Mouse (Mus musculus): ENCODE results near the gene Cdhr5. TPM values are rescaled to one million over a fixed set of nuclear protein-coding genes. Genes with fewer than 3 reads are reported as not detected.
A peak's percentile ranks its signal among the peaks of the same experiment; 100 is the strongest.

Gene Cdhr5
- polyA plus RNA-seq (2015; fragmentation: Nextera tagmentation; extraction: Ambion mirVana), result 0.15 and 0.35 TPM in 2 replicates

DNA sequence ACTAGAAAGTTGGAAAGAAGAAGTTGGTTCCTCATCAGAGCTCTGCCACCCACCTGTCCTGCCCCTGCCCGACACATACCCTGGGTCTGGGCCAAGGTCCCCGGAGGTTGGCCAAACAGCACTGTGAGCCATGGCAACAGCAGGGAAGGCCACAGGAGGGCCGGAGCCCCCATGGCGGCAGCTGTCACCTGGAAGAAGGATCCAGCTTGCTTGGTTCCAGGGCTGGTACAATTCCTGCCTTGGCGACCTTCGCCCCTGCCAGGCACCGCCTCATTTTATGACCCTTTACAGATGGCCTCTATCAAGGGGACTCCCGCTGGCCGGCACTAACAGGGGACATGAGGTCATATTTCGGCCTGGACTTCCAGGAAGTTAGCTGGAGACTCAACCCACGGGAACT, at the start of gene Cdhr5:
Cdhr5 (minus strand) TSS at position 241 of the 400 bp plus-strand sequence.
- peaks cover 2% of the 10 kb centered on the region; the same call in 1 of the 2 replicates for H3K27me3 ChIP-seq (ENCODE audit: control insufficient read depth, insufficient read depth, low read depth, low read length)
- H3K36me3 ChIP-seq (ENCODE audit: control insufficient read depth, insufficient read depth, low read length), result no peaks in the 10 kb centered on the region
- H3K9ac ChIP-seq (ENCODE audit: low read length), result no peak within 1 kb of the TSS
- no peak within 1 kb of the TSS for H3K4me3 ChIP-seq (ENCODE audit: low read length)
- WGBS, result 64% methylated on average over 11 of the region's 11 CpGs
- ATAC-seq (ENCODE audit: low read depth), result no peak
- peaks cover 12% of the 10 kb centered on the region; the same call in 1 of the 2 replicates for H3K4me1 ChIP-seq (replicated peaks; ENCODE audit: control insufficient read depth, insufficient read depth, low read length)
- H3K9me3 ChIP-seq (ENCODE audit: control insufficient read depth, low read length), result no peaks in the 10 kb centered on the region
- no peak within 1 kb of the TSS for H3K27ac ChIP-seq (ENCODE audit: low read length)
- no peak within 1 kb of the TSS for H3K4me2 ChIP-seq (ENCODE audit: low read depth, low read length)

DNA sequence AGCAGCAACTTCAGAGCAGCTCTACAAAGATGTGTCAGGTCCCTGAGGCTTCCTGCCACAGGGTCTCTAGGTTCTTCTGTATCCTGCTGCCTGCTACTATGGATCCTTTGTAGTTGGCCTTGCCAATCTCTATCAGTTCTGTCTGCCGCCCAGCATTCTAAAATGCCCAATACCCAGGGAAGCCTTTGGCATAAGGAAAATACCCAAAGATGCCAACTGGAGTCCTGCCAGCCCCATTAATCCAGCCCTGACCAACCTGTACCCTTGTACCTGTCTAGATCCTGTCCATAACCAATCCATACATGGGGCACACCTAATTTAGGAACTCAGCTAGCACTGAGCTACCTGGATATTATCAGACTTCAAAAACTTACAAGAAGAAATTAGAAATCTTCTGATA, 48.1 kb upstream of the Cdhr5 start:
- no peaks in the 10 kb centered on the region for H3K9me3 ChIP-seq (ENCODE audit: control insufficient read depth, low read length)
- no peak overlapping the region for H3K4me2 ChIP-seq (ENCODE audit: low read depth, low read length)
- H3K36me3 ChIP-seq (ENCODE audit: control insufficient read depth, insufficient read depth, low read length), result peaks cover 31% of the 10 kb centered on the region
- H3K4me3 ChIP-seq (ENCODE audit: low read length), result no peak overlapping the region
- H3K27ac ChIP-seq (ENCODE audit: low read length), result no peak overlapping the region
- WGBS, result 77% methylated on average over 1 of the region's 1 CpGs
- H3K27me3 ChIP-seq (ENCODE audit: control insufficient read depth, insufficient read depth, low read depth, low read length), result no peaks in the 10 kb centered on the region
- 0 out of 2 replicates have a peak overlapping the region, but pooled peaks have one; percentile 20 for H3K9ac ChIP-seq (ENCODE audit: low read length)
- ATAC-seq (ENCODE audit: low read depth), result no peak
- peaks cover 22% of the 10 kb centered on the region for H3K4me1 ChIP-seq (replicated peaks; ENCODE audit: control insufficient read depth, insufficient read depth, low read length)

DNA sequence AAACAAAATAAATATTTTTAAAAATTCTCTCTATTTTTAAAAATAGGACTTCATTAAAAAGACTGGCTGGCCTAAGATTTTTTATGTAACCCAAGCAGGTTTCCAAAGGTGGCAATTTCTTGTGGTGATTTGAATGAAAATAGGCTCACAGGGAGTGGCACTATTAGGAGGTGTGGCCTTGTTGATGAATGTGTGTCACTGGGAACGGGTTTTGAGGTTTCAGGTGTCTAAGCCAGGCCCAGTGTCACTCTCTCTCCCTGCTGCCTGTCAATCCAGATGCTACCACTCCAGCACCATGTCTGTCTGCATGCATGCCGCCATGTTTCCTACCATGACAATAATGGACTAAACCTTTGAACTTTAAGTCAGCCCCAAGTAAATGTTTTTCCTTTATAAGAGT, 42.9 kb upstream of the Cdhr5 start:
- ATAC-seq (ENCODE audit: low read depth), result no peak
- H3K27me3 ChIP-seq (ENCODE audit: control insufficient read depth, insufficient read depth, low read depth, low read length), result no peaks in the 10 kb centered on the region

DNA sequence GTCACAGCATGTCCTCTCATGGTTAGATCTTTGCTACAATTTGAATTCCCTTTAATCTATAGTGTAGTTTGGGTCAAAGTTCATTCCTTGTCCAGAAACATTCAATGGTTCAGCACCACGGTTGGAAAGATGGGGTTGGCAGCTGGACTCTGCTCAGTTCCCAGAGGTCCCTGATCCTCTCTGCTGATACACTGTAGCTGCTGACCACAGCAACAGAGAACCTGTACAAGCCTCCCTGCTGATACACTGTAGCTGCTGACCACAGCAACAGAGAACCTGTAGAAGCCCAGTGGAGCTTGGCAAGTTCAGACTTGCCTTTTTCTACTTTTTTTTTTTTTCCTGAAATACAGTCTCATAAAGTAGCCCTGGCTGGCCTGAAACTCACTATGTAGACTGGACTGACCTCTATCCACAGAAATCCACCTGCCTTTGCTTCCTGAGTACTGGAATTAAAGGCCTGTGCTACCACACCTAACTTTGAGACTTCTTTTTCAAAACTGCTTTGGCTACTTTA, 41.1 kb upstream of the Cdhr5 start:
- Histone ChIP-seq H3K4me2 (ENCODE audit: low read depth, low read length) (no peak overlapping the region), H3K9ac (ENCODE audit: low read length) (no peak overlapping the region), H3K4me3 (ENCODE audit: low read length) (no peak overlapping the region), H3K36me3 (ENCODE audit: control insufficient read depth, insufficient read depth, low read length) (peaks cover 62% of the 10 kb centered on the region), H3K4me1 (replicated peaks; ENCODE audit: control insufficient read depth, insufficient read depth, low read length) (no peaks in the 10 kb centered on the region), H3K27me3 (ENCODE audit: control insufficient read depth, insufficient read depth, low read depth, low read length) (no peaks in the 10 kb centered on the region), H3K9me3 (ENCODE audit: control insufficient read depth, low read length) (no peaks in the 10 kb centered on the region), H3K27ac (ENCODE audit: low read length) (no peak overlapping the region)
- 89% methylated on average over 1 of the region's 1 CpGs for WGBS
- ATAC-seq (ENCODE audit: low read depth), result no peak

More for the DNA sequence above, 42.9 kb upstream of the Cdhr5 start:
- H3K4me2 ChIP-seq (ENCODE audit: low read depth, low read length), result no peak overlapping the region
- H3K9me3 ChIP-seq (ENCODE audit: control insufficient read depth, low read length), result no peaks in the 10 kb centered on the region
- H3K9ac ChIP-seq (ENCODE audit: low read length), result no peak overlapping the region
- H3K27ac ChIP-seq (ENCODE audit: low read length), result no peak overlapping the region
- H3K4me3 ChIP-seq (ENCODE audit: low read length), result no peak overlapping the region
- H3K36me3 ChIP-seq (ENCODE audit: control insufficient read depth, insufficient read depth, low read length), result peaks cover 55% of the 10 kb centered on the region
- no peaks in the 10 kb centered on the region for H3K4me1 ChIP-seq (replicated peaks; ENCODE audit: control insufficient read depth, insufficient read depth, low read length)
- 54% methylated on average over 2 of the region's 2 CpGs for WGBS

DNA sequence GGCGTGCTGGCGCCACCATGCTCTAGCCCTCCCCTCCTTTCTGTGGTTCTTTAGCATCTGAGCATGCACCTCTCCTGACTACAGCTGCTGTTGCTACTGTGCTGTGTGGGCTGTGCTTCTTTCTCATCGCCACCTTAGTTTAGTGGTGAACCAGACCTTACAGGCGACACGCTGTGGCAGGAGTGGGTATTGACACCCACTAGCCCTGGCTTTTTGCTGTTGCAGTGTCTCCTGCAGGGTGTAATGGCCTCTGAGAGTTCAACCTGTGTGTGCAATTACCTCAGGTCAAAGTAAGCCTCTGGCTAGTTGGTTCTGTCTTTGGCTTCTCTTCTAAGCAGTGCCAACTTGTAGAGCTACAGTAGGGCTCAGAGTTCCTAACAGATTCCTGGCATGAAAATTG, 39.4 kb upstream of the Cdhr5 start:
- Histone ChIP-seq H3K9me3 (ENCODE audit: control insufficient read depth, low read length) (no peaks in the 10 kb centered on the region), H3K4me2 (ENCODE audit: low read depth, low read length) (no peak overlapping the region), H3K36me3 (ENCODE audit: control insufficient read depth, insufficient read depth, low read length) (peaks cover 59% of the 10 kb centered on the region), H3K27me3 (ENCODE audit: control insufficient read depth, insufficient read depth, low read depth, low read length) (no peaks in the 10 kb centered on the region), H3K4me3 (ENCODE audit: low read length) (no peak overlapping the region), H3K27ac (ENCODE audit: low read length) (no peak overlapping the region), H3K4me1 (replicated peaks; ENCODE audit: control insufficient read depth, insufficient read depth, low read length) (no peaks in the 10 kb centered on the region), H3K9ac (ENCODE audit: low read length) (no peak overlapping the region)
- peak; percentile 31; the same call in 1 of the 2 replicates for ATAC-seq (ENCODE audit: low read depth)
- 66% methylated on average over 5 of the region's 5 CpGs for WGBS

DNA sequence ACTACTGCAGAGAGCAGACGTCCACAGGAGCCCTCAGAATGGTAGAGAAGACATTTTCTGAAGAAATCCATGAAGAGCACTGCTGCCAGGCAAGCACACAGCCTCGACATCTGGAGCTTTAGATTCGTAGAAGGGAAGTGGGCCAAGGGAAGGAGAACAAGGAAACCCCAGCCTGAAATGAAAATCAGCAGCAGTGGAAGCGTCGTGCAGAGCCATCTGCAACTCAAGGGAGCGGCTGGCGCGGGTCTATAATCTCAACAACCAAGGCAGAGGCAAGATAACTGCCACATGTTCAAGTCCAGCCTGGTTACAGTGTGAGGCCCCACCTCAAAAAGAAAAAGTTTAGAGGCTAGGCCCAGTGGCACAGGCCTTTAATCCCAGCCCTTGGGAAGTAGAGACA, 38.5 kb upstream of the Cdhr5 start:
- WGBS, result 85% methylated on average over 8 of the region's 8 CpGs
- Histone ChIP-seq H3K27ac (ENCODE audit: low read length) (no peak overlapping the region), H3K9me3 (ENCODE audit: control insufficient read depth, low read length) (no peaks in the 10 kb centered on the region), H3K4me1 (replicated peaks; ENCODE audit: control insufficient read depth, insufficient read depth, low read length) (no peaks in the 10 kb centered on the region), H3K4me2 (ENCODE audit: low read depth, low read length) (no peak overlapping the region), H3K27me3 (ENCODE audit: control insufficient read depth, insufficient read depth, low read depth, low read length) (no peaks in the 10 kb centered on the region), H3K36me3 (ENCODE audit: control insufficient read depth, insufficient read depth, low read length) (peaks cover 58% of the 10 kb centered on the region), H3K4me3 (ENCODE audit: low read length) (no peak overlapping the region), H3K9ac (ENCODE audit: low read length) (no peak overlapping the region)
- no peak for ATAC-seq (ENCODE audit: low read depth)

DNA sequence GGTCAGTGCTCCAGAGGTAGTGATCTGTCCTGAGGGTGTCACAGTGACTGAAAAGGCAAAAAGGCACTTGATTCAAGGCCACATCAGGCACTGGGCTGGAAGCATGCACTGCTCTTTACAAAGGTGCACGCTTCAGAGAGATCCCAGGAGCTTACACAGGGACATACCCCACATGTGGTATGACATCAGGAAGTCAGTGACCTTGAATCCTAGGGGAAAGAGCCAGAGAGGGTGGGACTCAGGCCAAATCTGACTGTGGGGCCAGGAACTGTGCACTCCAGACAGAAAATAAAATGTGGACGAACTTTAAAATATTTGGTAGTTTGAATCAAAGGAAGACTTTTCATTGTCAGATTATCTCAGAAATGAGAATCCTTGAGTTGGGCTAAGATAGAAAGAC, 37.8 kb upstream of the Cdhr5 start:
- Histone ChIP-seq H3K36me3 (ENCODE audit: control insufficient read depth, insufficient read depth, low read length) (peaks cover 56% of the 10 kb centered on the region), H3K4me1 (replicated peaks; ENCODE audit: control insufficient read depth, insufficient read depth, low read length) (no peaks in the 10 kb centered on the region), H3K9ac (ENCODE audit: low read length) (no peak overlapping the region), H3K27me3 (ENCODE audit: control insufficient read depth, insufficient read depth, low read depth, low read length) (no peaks in the 10 kb centered on the region), H3K9me3 (ENCODE audit: control insufficient read depth, low read length) (no peaks in the 10 kb centered on the region), H3K27ac (ENCODE audit: low read length) (no peak overlapping the region), H3K4me2 (ENCODE audit: low read depth, low read length) (no peak overlapping the region), H3K4me3 (ENCODE audit: low read length) (no peak overlapping the region)
- ATAC-seq (ENCODE audit: low read depth), result no peak
- WGBS, result 92% methylated on average over 2 of the region's 2 CpGs

DNA sequence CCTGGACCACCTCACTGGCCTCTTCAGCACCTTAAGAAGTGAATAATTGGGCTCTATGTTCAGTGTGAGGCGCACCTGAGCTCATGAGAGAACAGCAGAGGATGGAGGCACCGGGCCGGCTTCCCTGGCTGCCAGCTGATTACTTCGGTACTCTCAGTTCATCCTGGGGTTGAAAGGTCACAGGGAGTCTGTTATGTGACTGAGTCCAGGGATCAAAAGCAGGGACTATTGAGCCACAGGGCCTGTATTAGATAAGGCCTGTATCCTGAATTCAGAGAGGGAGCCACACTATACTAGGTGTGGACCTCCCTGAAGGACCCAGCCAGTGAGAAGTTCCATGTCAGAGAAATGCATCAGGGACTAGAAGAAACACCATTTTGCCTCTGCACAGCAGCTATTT, 28.0 kb upstream of the Cdhr5 start:
- no peaks in the 10 kb centered on the region for H3K9me3 ChIP-seq (ENCODE audit: control insufficient read depth, low read length)
- no peaks in the 10 kb centered on the region for H3K4me1 ChIP-seq (replicated peaks; ENCODE audit: control insufficient read depth, insufficient read depth, low read length)
- WGBS, result 82% methylated on average over 4 of the region's 4 CpGs
- no peak overlapping the region for H3K9ac ChIP-seq (ENCODE audit: low read length)
- H3K36me3 ChIP-seq (ENCODE audit: control insufficient read depth, insufficient read depth, low read length), result peaks cover 57% of the 10 kb centered on the region
- no peak overlapping the region for H3K27ac ChIP-seq (ENCODE audit: low read length)
- no peak for ATAC-seq (ENCODE audit: low read depth)
- H3K4me2 ChIP-seq (ENCODE audit: low read depth, low read length), result no peak overlapping the region
- no peaks in the 10 kb centered on the region for H3K27me3 ChIP-seq (ENCODE audit: control insufficient read depth, insufficient read depth, low read depth, low read length)
- no peak overlapping the region for H3K4me3 ChIP-seq (ENCODE audit: low read length)

DNA sequence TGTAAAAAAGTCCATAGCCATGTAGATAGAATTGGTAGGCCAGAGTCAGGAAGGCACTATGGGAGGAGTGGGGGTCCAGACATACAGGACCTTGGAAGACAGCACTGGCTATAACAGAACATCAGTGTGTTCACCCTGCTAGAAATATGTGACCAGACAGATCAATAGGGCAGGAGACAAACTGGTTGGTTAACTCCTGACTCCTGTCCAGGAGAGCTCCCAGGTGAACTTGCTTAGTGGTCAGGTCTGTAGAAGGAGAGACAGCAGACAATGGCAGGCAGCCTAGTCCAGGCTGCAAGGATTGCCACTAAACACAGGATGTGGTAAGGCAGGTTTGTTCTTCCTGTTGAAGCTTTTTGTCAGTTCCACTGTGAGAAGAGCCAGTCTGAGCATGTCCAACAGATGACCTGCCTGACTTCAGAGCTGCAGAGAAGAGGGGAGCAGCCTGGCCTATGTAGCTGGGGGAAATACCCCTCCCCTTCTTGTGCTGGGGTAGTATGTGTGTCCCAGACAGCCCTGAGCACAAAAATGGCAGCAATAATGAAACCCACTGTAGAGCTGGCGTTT, 26.2 kb upstream of the Cdhr5 start:
- Histone ChIP-seq H3K9ac (ENCODE audit: low read length) (no peak overlapping the region), H3K27me3 (ENCODE audit: control insufficient read depth, insufficient read depth, low read depth, low read length) (no peaks in the 10 kb centered on the region), H3K36me3 (ENCODE audit: control insufficient read depth, insufficient read depth, low read length) (peaks cover 52% of the 10 kb centered on the region), H3K4me3 (ENCODE audit: low read length) (no peak overlapping the region), H3K4me1 (replicated peaks; ENCODE audit: control insufficient read depth, insufficient read depth, low read length) (no peaks in the 10 kb centered on the region), H3K27ac (ENCODE audit: low read length) (no peak overlapping the region), H3K9me3 (ENCODE audit: control insufficient read depth, low read length) (no peaks in the 10 kb centered on the region), H3K4me2 (ENCODE audit: low read depth, low read length) (no peak overlapping the region)
- WGBS, result 76% methylated on average over 1 of the region's 1 CpGs
- 0 out of 2 replicates have a peak, but pooled peaks have one; percentile 20 for ATAC-seq (ENCODE audit: low read depth)

Data from lung, embryonic 16.5 days (tissue).